Comparison of ENCODE assay signal across 23 mouse cellular contexts in the genomic region with DNA sequence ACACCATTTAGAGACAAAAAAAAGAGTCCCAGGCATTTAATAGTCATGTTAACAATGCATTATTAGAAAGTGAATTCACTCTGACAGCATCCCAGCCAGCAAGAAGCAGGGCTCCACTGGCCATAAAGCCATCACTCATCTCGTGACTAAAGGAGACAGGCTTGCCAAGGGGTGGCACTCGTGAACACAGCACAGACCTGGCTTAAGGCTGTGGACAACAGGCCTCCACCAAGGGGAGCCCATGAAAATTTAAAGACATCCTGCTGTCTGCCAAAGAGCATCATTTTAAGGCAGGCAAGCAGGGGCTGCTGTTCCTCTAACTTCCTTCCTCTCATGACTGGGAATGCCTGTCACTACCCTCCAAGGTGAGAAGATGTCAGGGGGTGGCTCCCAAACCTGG. TPM values are rescaled to one million over a fixed set of nuclear protein-coding genes. Genes with fewer than 3 reads are reported as not detected.
DNase-seq lines count a peak whose midpoint lies in the region; ATAC-seq lines count a peak whose summit lies in the region.
"Had no signal": no experiment of that assay in that cellular context is flagged by ENCODE, and none has a peak within 500 bp of the region (broad histone marks: within the 10 kb centered on the region; RNA-seq: fewer than 3 reads in every experiment).

No protein-coding gene starts in this region.

- no peak; the same call in 1 of the 2 replicates for ATAC-seq in hindbrain, embryonic 13.5 days (ENCODE audit: low FRiP score)
- no peak for ATAC-seq in hindbrain, embryonic 15.5 days (ENCODE audit: low FRiP score, low read depth)
- ATAC-seq in midbrain, embryonic 15.5 days (replicated peaks) = no peak
- ATAC-seq: inflammation-experienced regulatory T-cells, adult 6 months had no signal

- H3K9ac ChIP-seq in hindbrain, embryonic 13.5 days = 0 out of 2 replicates have a peak overlapping the region, but pooled peaks have one; percentile 26
- no peak overlapping the region for H3K9ac ChIP-seq in hindbrain, embryonic 15.5 days
- H3K9ac ChIP-seq in midbrain, embryonic 15.5 days = no peak overlapping the region
- H3K9ac ChIP-seq: liver, embryonic 15.5 days; lung, embryonic 15.5 days had no signal

- H3K9me3 ChIP-seq in hindbrain, embryonic 13.5 days = no peaks in the 10 kb centered on the region
- H3K9me3 ChIP-seq in hindbrain, embryonic 10.5 days = no peaks in the 10 kb centered on the region
- H3K9me3 ChIP-seq in hindbrain, embryonic 15.5 days = no peaks in the 10 kb centered on the region
- no peaks in the 10 kb centered on the region for H3K9me3 ChIP-seq in midbrain, embryonic 15.5 days
- H3K9me3 ChIP-seq: liver, embryonic 15.5 days; lung, embryonic 15.5 days had no signal

- no peak overlapping the region for H3K4me2 ChIP-seq in hindbrain, embryonic 13.5 days
- no peak overlapping the region for H3K4me2 ChIP-seq in hindbrain, embryonic 15.5 days
- H3K4me2 ChIP-seq in midbrain, embryonic 15.5 days = no peak overlapping the region
- H3K4me2 ChIP-seq: liver, embryonic 15.5 days; lung, embryonic 15.5 days had no signal

- peaks cover 30% of the 10 kb centered on the region for H3K4me1 ChIP-seq in hindbrain, embryonic 13.5 days (replicated peaks)
- 0 out of 2 replicates have a peak, but pooled peaks cover 4% of the 10 kb centered on the region for H3K4me1 ChIP-seq in hindbrain, embryonic 10.5 days (replicated peaks)
- peaks cover 24% of the 10 kb centered on the region for H3K4me1 ChIP-seq in hindbrain, embryonic 15.5 days (replicated peaks)
- H3K4me1 ChIP-seq in midbrain, embryonic 15.5 days = peaks cover 5% of the 10 kb centered on the region
- H3K4me1 ChIP-seq: lung, embryonic 15.5 days had no signal

- intact Hi-C loops in left cerebral cortex, postnatal 10 days (cut with DNase I) = no loop called here

- WGBS in hindbrain, embryonic 13.5 days = 44% methylated on average over 2 of the region's 2 CpGs
- WGBS in hindbrain, embryonic 10.5 days = 64% methylated on average over 2 of the region's 2 CpGs
- 29% methylated on average over 2 of the region's 2 CpGs for WGBS in hindbrain, embryonic 15.5 days
- WGBS in midbrain, embryonic 15.5 days = 41% methylated on average over 2 of the region's 2 CpGs

- peak overlapping the region; percentile 76 for H3K27ac ChIP-seq in hindbrain, embryonic 13.5 days
- no peak overlapping the region for H3K27ac ChIP-seq in hindbrain, embryonic 10.5 days
- peak overlapping the region; percentile 66 for H3K27ac ChIP-seq in hindbrain, embryonic 15.5 days (replicated peaks)
- peak overlapping the region; percentile 23; the same call in 1 of the 2 replicates for H3K27ac ChIP-seq in midbrain, embryonic 15.5 days
- H3K27ac ChIP-seq: heart, adult 2 months; kidney, postnatal 0 days; left cerebral cortex, adult 2 months; liver, embryonic 15.5 days; lung, embryonic 15.5 days had no signal

- no peaks in the 10 kb centered on the region for H3K36me3 ChIP-seq in hindbrain, embryonic 13.5 days
- H3K36me3 ChIP-seq in hindbrain, embryonic 10.5 days = no peaks in the 10 kb centered on the region
- H3K36me3 ChIP-seq in hindbrain, embryonic 15.5 days = no peaks in the 10 kb centered on the region
- no peaks in the 10 kb centered on the region for H3K36me3 ChIP-seq in midbrain, embryonic 15.5 days (replicated peaks)
- H3K36me3 ChIP-seq: liver, embryonic 15.5 days; lung, embryonic 15.5 days had no signal

- no peaks in the 10 kb centered on the region for H3K27me3 ChIP-seq in hindbrain, embryonic 13.5 days
- H3K27me3 ChIP-seq in hindbrain, embryonic 10.5 days (ENCODE audit: insufficient read depth, poor library complexity, severe bottlenecking) = no peaks in the 10 kb centered on the region
- H3K27me3 ChIP-seq in hindbrain, embryonic 15.5 days = no peaks in the 10 kb centered on the region
- H3K27me3 ChIP-seq in midbrain, embryonic 15.5 days (replicated peaks) = no peaks in the 10 kb centered on the region
- H3K27me3 ChIP-seq: lung, embryonic 15.5 days had no signal

- H3K4me3 ChIP-seq in hindbrain, embryonic 13.5 days = no peak overlapping the region
- no peak overlapping the region for H3K4me3 ChIP-seq in hindbrain, embryonic 10.5 days
- H3K4me3 ChIP-seq in hindbrain, embryonic 15.5 days = no peak overlapping the region
- H3K4me3 ChIP-seq in midbrain, embryonic 15.5 days = no peak overlapping the region
- H3K4me3 ChIP-seq: heart, adult 2 months; left cerebral cortex, adult 2 months; liver, embryonic 15.5 days; lung, embryonic 15.5 days had no signal

- DNase-seq in cerebellum, postnatal 14 days = peak; percentile 41 to 55
- DNase-seq in cerebellum, adult 9-11 months = no peak
- no peak for DNase-seq in hindbrain, embryonic 10.5 days (ENCODE audit: low spot score)
- no peak for DNase-seq in frontal cortex, postnatal 10 days (ENCODE audit: low spot score in 2 of 2)
- no peak for DNase-seq in left cerebral cortex, postnatal 10 days (ENCODE audit: extremely low spot score in 1 of 2, low spot score in 2 of 2)
- DNase-seq: adrenal gland, postnatal 10 days; cerebellum, adult 9-10 months; gastrocnemius, postnatal 36 days; heart, adult 2 months; kidney, adult 2 months; left cerebral cortex, postnatal 4 days; liver; thymus, adult 2 months; thymus, postnatal 4 days had no signal

RNA-seq across cellular contexts. Expression of gene Ppp1r26, which starts 49.7 kb away (rescaled TPM):
- polyA plus RNA-seq in hindbrain, embryonic 13.5 days (2015; fragmentation: Nextera tagmentation; extraction: Ambion mirVana) = 11.3 and 14.0 TPM in 2 replicates
- 4.3 and 5.2 TPM in 2 replicates for polyA plus RNA-seq in hindbrain, embryonic 10.5 days (2016; fragmentation: Nextera tagmentation; extraction: Ambion mirVana)
- polyA plus RNA-seq in hindbrain, embryonic 15.5 days (2015; fragmentation: Nextera tagmentation; extraction: Ambion mirVana) = 16.3 and 17.4 TPM in 2 replicates
- polyA plus RNA-seq in midbrain, embryonic 15.5 days (2015; fragmentation: Nextera tagmentation; extraction: Ambion mirVana) = 20.2 and 20.3 TPM in 2 replicates
- 10 to 100 TPM; 26.9 to 27.3 TPM for total RNA-seq in left cerebral cortex, postnatal 10 days (2021)
- total RNA-seq: monocyte, adult 5-6 weeks had no signal
- polyA plus RNA-seq: inflammation-experienced regulatory T-cells, adult 6 months had no signal

Comparison
In these comparisons a context has a peak if more than half of its experiments do, and no peak if none do; other contexts are left out.
1. DNase-seq: peak in cerebellum, postnatal 14 days (2 of 2); none in cerebellum, adult 9-11 months (single experiment), hindbrain, embryonic 10.5 days (single experiment), frontal cortex, postnatal 10 days (0 of 2) and left cerebral cortex, postnatal 10 days (0 of 2).